Mouse (Mus musculus) cerebellum, adult 2 months (tissue): ENCODE measurements around the gene Emc4.

ENCODE experiments used
- CTCF ChIP-seq: fragments of 200-500 bp; IDR thresholded peaks from 2 replicates; pipeline ENCODE4 v1.5.1; 2011; ENCODE audit warnings: low read depth, mild to moderate bottlenecking, control low read depth, low read length, moderate library complexity, borderline replicate concordance; ENCODE audit not compliant: insufficient read depth
- POLR2A ChIP-seq: fragments of 200-500 bp; IDR thresholded peaks from 2 replicates; pipeline ENCODE4 v1.6.1; 2011; ENCODE audit warnings: low read length, control low read depth, borderline replicate concordance; ENCODE audit not compliant: insufficient read depth

DNA sequence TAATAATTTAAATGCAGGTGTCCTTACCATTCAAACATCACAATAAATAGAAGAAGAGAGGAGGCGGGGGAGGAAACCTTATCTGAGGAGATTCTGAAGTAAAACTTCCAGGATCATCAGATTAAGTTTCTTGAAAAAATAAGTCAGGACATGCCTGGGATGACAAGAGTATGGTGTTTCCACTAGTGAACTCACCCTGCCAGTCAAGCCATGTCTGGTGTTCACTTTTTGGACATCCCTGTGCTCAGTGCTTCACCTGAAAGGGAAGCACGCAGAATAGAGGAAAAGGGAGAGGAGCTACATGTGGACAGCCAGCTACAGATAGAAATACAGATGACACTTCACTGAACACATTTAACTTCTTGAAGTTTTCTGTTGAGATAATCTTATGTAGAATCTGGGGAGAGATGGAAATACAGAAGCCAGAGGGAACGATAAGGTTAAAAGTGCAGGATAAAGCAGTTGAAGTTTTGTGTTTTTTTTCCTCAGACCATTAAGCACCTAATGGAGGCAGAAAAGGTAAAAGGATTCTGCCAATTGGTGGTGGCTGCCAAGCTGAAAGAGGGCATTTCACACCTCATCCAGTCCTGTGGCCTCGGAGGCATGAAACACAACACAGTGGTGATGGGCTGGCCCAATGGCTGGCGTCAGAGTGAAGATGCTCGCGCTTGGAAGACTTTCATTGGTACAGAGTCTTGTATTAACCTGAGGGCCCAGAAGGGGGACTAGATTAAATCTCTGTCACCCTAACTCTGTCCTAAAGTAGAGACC is 14.0 kb downstream of the Emc4 start:
- TF ChIP-seq CTCF (no peak), POLR2A (no peak)
